Mouse (Mus musculus): ENCODE data around the gene Cacnb2.

DNA sequence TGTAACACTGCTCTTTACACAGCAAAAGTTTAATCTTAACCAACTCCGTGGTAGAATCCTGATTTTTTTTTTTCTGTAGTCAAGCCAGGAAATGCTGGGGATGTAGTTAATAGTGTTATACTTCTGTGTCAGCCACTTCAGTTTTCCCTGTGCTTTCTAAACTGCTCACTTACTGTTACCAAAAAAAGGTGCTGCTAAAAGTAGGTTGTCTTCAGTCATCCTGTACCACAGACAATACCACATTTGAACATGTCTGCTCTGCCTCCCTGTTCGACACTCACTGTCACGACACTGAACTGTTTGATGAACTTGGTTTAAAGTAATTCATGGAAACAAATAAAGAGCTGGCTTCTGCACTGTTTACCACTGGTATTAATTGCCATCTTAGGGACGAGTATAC, 385.6 kb downstream of the Cacnb2 start:
- no peak for TF ChIP-seq CTCF (IDR thresholded peaks at IDR 0.05; ENCODE audit: borderline replicate concordance, insufficient read depth, low read depth, low read length)
- TF ChIP-seq POLR2A (IDR thresholded peaks at IDR 0.05; ENCODE audit: borderline replicate concordance, insufficient read depth, low read length): no peak

All from cerebellum, adult 2 months (tissue).